Mouse (Mus musculus): ENCODE measurements at regions not wholly inside any gene's neighbourhood (a gene's known extent, or its start where the extent isn't known, plus 50 kb on each side); places are given as distances from the start of the nearest gene placed in this dataset.
A peak's percentile ranks its signal among the peaks of the same experiment; 100 is the strongest.

DNA sequence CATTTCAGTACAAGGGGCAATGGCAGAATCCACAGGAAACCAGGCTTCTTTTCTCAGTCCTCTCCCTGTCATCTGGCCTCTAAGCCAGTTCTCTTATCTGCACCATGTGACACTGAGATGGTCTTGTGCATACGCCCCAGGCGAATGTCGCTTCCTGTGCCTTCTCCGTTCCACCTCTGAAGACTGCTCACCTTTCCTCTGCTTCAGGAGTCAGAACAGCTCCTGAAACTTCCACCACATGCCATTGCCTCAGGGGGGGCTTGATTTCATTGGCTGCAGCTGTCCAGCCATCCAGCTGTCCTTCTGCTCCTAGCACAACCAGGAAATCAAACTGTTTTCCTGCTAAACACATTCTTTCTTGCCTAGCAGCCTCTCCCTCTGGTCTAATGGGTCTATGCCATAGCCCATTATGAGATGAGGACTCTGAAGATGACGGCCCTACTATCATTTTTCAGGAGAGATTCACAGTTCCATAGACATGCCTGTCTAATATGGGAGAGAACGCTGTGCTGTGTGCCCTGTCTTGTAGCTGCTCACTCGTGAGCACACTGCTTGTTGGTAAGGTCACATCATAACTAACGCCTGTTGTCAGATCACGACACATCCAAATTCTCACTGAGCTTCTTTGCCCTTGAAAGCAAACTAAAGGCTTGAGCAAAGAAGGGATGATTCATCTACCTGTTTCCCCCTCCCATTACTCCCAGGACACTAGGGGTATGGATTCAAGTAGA is 129.9 kb upstream of the Fmo9 start:
- DNase-seq: no peak

DNA sequence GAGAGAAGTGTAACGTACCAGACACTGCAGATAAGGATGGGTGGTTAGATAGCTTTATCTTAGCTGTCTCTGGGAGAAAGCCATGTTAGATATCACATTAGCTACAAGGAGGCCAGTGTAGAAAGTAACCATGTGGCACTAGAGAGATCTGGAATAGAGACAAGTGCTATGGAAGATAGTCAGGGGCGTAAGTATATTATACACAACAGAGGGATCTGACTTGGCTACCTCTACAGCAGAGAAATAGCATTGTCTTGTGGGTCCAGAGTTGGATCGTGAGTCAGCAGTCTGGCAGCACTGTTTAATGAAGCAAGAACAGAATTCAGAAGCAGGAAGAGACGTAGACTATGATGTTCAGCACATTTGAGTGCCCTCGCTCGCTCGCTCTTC is 130.4 kb upstream of the Fmo9 start:
- DNase-seq: no peak

DNA sequence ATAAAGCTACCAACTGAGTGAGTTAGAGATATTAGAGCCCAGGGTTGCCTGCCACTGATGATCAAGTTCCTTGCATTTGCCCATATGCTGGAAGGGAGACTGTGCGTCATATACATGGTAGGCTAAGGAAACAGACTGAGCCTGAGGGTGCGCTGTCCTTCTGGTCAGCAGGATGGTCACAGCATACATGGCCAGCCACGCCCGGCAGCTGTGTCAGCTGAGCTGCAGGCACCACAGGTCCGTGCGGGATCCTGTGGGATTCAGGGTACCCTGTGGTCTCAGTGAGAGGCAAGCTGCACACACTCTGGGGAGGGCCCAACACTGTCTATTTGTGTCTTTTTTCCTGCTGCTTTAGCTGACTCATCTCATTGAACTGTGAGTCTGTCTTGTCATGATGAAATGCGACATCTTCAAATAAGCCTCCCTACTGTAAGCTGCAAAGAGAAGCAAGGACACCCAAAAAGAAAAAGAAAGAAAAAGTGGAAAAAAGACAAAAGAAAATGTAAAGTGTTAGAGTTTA is 131.3 kb upstream of the Fmo9 start:
- no peak for DNase-seq

DNA sequence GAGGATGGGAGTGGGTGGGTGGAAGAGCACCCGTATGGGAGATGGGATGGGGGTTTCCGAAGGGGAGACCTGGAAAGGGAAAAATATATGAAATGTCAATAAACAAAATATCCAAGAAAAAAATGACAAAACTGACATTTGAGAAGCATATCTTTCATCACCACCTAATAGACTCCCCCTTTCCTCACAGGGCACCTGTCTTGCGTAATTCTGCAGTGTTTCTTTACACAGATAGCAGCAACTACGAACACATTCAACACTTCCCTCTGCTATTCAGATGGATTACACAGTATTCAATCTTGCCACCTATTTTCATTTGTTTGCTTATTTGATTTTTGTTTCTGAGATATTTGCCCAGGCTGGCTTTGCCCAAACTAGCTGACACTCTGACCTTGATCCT is 136.3 kb upstream of the Fmo9 start:
- DNase-seq: no peak

DNA sequence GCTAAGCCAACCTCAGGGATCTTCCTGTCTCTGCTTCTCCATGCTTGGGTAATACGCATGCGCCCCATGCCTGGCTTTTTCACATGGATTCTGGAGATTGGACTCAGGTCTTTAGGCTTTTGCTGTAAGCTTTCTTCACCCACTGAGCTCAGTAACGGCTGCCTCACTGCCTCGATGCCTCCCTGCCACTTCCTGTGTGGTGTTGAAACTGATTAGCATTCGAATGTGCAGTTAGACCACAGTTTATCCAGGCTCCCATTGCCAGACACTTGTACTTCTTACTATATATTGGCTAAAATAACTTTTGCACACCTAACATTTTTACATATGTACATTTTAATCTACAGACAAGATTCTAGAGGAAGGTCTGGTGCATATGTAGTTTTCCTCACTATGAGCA is 137.0 kb upstream of the Fmo9 start:
- no peak for DNase-seq

- no peak for DNase-seq
These were observed 137.8 kb upstream of the Fmo9 start for GRCm38 (mm10) chr1:166819420-166819819.

GRCm38 (mm10) chr1:166820050-166820449 is 138.4 kb upstream of the Fmo9 start:
- DNase-seq: no peak

DNA sequence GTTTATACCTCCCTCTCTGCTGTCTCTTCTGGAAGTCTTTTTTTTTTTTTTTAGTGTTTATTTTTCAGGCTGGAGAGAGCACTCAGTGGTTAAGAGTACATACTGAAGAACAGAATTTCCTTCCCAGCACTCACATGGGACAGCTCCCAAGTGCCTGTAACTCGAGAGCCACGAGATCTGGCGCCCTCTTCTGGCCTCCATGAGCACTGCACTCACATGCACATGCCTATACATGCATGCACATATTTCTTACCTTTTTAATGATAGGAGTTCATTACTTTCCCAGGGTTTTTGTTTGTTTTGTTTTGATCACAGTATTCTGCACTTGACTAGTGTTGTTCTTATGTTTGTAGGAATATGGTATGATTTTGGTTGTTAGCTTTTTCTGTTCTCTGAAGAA is 139.5 kb upstream of the Fmo9 start:
- no peak for DNase-seq

GRCm38 (mm10) chr1:166837299-166837698 is 155.7 kb upstream of the Fmo9 start:
- no peak for DNase-seq

- DNase-seq: no peak
These were observed 158.2 kb upstream of the Fmo9 start for GRCm38 (mm10) chr1:166839833-166840232.

DNA sequence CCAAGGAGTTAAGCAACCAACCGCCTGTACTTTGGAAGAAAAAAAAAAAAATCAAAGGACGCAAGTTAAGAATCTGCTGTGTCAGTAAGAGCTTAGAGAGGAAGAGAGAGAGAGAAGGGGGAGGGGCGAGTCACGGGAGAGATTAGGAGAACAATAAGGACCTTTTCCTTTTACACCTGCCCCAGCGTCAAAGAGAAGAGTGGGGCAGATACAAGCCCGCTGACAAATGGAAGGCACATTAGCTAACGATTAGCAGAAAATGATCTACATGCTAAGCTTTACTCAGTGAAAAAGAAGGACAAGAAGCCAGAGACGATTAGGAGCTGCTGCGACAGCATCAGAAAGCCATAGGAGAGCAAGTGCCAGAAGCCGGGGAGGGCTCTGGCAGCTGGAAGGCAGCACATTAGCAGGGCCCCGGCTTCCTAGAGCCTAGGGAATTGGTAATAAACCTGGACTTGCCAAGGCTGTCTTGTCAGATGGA is 157.8 kb upstream of the Fam78b start:
- no peak for DNase-seq

DNA sequence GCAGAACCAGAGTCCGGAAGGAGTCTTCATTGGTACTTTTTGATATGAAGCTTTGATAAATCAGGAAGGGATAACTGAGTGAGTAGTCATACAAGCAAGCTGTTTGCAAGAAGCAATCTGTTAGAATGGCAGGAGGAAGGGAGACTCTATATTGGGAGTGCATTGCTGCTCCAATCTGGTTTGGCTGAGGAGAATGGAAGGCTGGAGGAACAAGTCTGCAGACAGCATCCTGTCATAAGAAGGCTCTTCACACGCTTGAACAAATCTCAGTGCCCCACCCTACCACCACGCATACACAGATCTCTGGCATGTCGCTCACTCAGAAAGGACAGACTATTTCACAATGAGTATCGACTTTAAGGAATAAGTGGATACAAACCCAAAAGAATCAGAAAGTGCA is 154.7 kb upstream of the Fam78b start:
- peak; percentile 41 for DNase-seq

DNA sequence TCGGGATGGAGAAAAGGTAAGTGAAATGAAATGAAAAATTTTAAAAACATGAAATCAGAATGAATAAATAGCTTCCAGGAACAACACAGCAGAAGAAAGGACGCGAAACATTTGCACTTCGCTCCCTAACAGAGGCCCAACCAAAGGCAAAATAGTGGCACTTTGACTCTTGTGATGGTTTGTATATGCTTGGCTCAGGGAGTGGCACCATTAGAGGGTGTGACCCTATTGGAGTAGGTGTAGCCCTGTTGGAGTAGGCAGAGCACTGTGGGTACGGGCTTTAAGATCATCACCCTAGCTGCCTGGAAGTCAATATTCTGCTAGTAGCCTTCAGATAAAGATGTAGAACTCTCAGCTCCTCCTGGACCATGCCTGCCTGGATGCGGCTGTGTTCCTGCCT is 154.0 kb upstream of the Fam78b start:
- no peak for DNase-seq

DNA sequence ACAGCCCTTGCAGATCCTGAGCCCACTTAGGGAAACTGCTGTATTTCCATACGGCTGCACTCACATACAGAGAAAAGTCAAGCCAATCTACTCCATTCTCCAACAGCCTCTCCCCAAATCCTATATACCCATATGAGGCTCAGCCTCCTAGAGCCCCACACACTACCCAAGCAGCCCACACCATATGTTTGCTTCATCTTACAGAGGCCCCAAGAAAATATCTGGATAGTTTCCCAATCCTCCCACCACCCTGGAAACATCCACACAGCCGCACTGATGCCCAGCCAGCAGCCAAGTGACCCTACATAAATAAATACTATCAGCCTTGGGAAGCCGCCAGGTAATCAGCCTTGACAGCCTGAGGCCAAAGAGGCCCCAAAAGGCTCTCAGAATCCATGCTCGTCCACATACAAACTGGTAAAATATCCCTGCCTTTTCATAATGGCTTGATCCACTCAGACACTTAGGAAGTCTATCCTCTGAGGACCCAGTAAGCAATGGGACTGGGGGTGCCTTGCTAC is 153.1 kb upstream of the Fam78b start:
- DNase-seq: no peak

DNA sequence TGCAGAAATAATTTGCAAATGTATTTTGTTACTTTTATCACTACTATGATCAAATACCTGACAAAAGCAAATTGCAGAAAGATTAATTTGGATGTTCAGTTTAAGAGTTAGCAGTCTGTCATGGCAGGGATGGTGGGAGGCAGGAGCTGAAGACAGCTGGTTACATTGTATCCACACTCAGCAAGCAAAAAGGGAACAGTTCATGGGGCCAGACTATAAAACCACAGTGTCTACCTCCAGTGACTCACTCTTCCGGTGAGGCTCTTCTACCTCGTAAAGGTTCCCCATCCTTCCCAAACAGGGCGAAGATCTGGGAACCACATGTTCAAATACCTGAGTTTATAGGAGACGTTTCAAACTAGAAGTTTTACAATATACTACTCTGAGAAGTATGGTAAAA is 145.2 kb upstream of the Fam78b start:
- no peak for DNase-seq

GRCm38 (mm10) chr1:166866256-166866655 is 135.0 kb upstream of the Fam78b start:
- DNase-seq: no peak

DNA sequence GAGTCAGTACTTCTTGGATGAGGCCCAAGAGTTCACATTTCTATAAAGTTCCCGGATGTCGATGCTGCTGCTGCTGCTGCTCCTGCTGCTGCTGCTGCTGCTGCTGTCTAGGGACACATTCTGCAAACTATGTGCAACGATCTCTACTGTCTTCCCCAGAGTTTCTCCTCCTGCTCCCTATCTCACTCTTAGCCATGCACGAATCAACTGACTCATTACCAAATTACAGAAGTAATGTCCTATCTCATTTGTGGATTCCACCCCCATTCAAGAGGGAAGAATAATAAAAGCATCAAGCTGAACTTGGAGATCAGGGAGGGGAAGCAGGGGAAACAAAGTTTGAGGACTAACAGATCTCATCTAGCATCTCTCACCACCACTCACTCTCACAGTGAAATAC is 130.0 kb upstream of the Fam78b start:
- DNase-seq: no peak

DNA sequence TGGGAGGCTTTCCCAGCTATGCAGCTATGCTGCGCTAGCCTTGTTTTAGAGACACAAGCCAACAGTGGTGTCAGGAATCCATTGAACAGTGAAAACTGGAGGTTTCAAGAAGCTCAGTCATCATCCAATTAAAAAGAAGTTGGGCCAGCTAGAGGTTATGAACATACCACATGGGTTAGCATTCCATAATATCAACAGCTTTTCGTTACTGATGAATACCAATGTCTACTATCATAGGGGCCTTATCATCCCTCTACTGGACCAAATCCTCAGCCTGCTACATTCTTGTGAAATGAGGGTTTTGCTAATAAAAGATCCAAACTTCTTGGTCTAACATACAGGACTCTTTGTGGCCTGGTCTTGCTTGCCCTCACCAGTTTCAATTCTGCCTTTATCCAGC is 124.8 kb upstream of the Fam78b start:
- no peak for DNase-seq

- DNase-seq: no peak
These were observed 118.0 kb upstream of the Fam78b start for GRCm38 (mm10) chr1:166883215-166883614.

GRCm38 (mm10) chr1:166895945-166896344 is 105.3 kb upstream of the Fam78b start:
- no peak for DNase-seq

DNA sequence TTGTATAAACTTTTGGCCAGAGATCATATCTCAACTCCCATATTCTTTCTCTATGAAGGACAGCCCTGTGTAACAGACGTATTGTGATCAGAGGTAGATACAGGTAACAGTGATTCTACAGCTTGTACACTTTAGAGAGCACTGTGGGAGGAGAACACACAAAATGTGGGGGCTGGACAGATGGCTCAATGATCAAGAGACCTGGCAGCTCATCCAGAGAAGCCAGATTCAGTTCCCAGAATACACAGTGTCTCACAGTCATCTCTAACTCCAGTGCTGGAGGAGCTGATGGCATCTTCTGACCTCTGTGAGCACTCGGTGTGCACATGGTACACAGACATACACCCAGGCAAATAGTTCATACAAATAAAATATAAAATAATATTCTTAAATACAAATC is 102.5 kb upstream of the Fam78b start:
- DNase-seq: peak; percentile 44

GRCm38 (mm10) chr1:166899238-166899637 is 102.0 kb upstream of the Fam78b start:
- DNase-seq: no peak

DNA sequence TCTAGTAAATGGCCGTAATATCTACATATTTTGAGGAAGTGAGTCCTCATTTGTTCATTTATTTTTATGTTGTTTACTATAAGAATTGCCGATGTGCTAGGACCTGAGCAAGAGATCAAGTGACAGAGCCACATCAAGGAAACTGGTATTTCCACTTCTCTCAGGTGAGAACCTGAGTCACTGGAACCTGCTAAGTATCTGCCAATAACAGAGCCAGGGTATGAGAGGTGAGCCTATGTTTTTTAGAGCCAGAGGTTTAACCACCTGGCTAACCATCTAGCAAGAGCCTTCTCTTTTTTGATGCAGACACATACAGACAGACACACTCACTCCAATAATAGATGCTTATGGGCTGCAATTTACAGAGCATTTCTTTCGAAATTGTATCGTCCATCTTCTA is 101.2 kb upstream of the Fam78b start:
- no peak for DNase-seq

GRCm38 (mm10) chr1:166900441-166901161 is 100.6 kb upstream of the Fam78b start:
- no peak for DNase-seq
